ENCODE assay signal across 23 mouse cellular contexts in the genomic region with DNA sequence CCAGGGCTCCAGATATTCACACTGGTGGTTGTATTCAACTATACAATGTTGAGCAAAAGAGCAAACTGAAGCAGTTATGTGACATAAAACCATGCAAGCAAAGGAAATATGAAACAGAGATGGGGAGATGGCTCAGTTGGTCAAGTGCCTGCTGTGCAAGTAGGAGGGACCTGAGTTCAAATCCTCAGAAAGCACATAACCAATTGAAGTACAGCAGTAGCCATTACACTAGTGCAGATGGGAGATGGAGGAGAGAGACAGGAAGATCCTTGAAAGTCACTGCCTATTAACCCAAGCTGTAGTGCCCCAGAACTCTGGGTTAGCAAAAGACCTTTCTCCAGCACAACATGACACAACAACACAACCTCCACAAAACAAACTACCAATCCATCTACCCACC.
A peak's percentile ranks its signal among the peaks of the same experiment; 100 is the strongest.
DNase-seq lines count a peak whose midpoint lies in the region; ATAC-seq lines count a peak whose summit lies in the region.
"Had no signal": no experiment of that assay in that cellular context is flagged by ENCODE, and none has a peak within 500 bp of the region (broad histone marks: within the 10 kb centered on the region; RNA-seq: fewer than 3 reads in every experiment).

No protein-coding gene starts in this region.

- no peak overlapping the region for H3K4me2 ChIP-seq in forebrain, embryonic 15.5 days (replicated peaks)
- no peak overlapping the region for H3K4me2 ChIP-seq in kidney, embryonic 15.5 days
- H3K4me2 ChIP-seq in midbrain, embryonic 11.5 days: no peak overlapping the region
- no peak overlapping the region for H3K4me2 ChIP-seq in midbrain, embryonic 14.5 days (ENCODE audit: low read length)
- H3K4me2 ChIP-seq: embryonic facial prominence, embryonic 12.5 days; forebrain, embryonic 12.5 days had no signal

- H3K27me3 ChIP-seq in forebrain, embryonic 10.5 days (ENCODE audit: poor library complexity, severe bottlenecking): no peaks in the 10 kb centered on the region
- no peaks in the 10 kb centered on the region for H3K27me3 ChIP-seq in forebrain, embryonic 15.5 days
- H3K27me3 ChIP-seq in kidney, embryonic 15.5 days: no peaks in the 10 kb centered on the region
- no peaks in the 10 kb centered on the region for H3K27me3 ChIP-seq in midbrain, embryonic 11.5 days (ENCODE audit: control insufficient read depth, insufficient read depth, low read length)
- H3K27me3 ChIP-seq in midbrain, embryonic 14.5 days (ENCODE audit: control insufficient read depth, insufficient read depth, low read length): no peaks in the 10 kb centered on the region
- H3K27me3 ChIP-seq: CH12.LX; embryonic facial prominence, embryonic 12.5 days; Patski had no signal

- H3K36me3 ChIP-seq in forebrain, embryonic 10.5 days (replicated peaks): no peaks in the 10 kb centered on the region
- H3K36me3 ChIP-seq in forebrain, embryonic 15.5 days: no peaks in the 10 kb centered on the region
- no peaks in the 10 kb centered on the region for H3K36me3 ChIP-seq in kidney, embryonic 15.5 days
- no peaks in the 10 kb centered on the region for H3K36me3 ChIP-seq in midbrain, embryonic 11.5 days (ENCODE audit: control insufficient read depth, insufficient read depth, low read length)
- no peaks in the 10 kb centered on the region for H3K36me3 ChIP-seq in midbrain, embryonic 14.5 days (ENCODE audit: control insufficient read depth, insufficient read depth, low read length)
- H3K36me3 ChIP-seq: embryonic facial prominence, embryonic 10.5 days; embryonic facial prominence, embryonic 12.5 days; forebrain, embryonic 12.5 days; G1E had no signal

- no peaks in the 10 kb centered on the region for H3K9me3 ChIP-seq in forebrain, embryonic 10.5 days
- H3K9me3 ChIP-seq in forebrain, embryonic 15.5 days: no peaks in the 10 kb centered on the region
- no peaks in the 10 kb centered on the region for H3K9me3 ChIP-seq in kidney, embryonic 15.5 days (replicated peaks)
- H3K9me3 ChIP-seq in midbrain, embryonic 11.5 days (ENCODE audit: control insufficient read depth, low read length): no peaks in the 10 kb centered on the region
- H3K9me3 ChIP-seq in midbrain, embryonic 14.5 days (ENCODE audit: control insufficient read depth, low read length): no peaks in the 10 kb centered on the region
- H3K9me3 ChIP-seq: embryonic facial prominence, embryonic 10.5 days; embryonic facial prominence, embryonic 12.5 days; forebrain, embryonic 12.5 days had no signal

- H3K4me3 ChIP-seq in forebrain, embryonic 10.5 days: no peak overlapping the region
- no peak overlapping the region for H3K4me3 ChIP-seq in forebrain, embryonic 15.5 days
- no peak overlapping the region for H3K4me3 ChIP-seq in kidney, embryonic 15.5 days (replicated peaks)
- no peak overlapping the region for H3K4me3 ChIP-seq in midbrain, embryonic 11.5 days (ENCODE audit: low read depth, low read length)
- no peak overlapping the region for H3K4me3 ChIP-seq in midbrain, embryonic 14.5 days (replicated peaks; ENCODE audit: low read depth, low read length)
- H3K4me3 ChIP-seq: embryonic facial prominence, embryonic 10.5 days; embryonic facial prominence, embryonic 12.5 days; forebrain, embryonic 12.5 days had no signal

- no peak for ATAC-seq in forebrain, embryonic 15.5 days (replicated peaks)
- no peak for ATAC-seq in kidney, embryonic 15.5 days (replicated peaks; ENCODE audit: low FRiP score)
- ATAC-seq in midbrain, embryonic 11.5 days (ENCODE audit: low FRiP score): no peak
- no peak for ATAC-seq in midbrain, embryonic 14.5 days (ENCODE audit: low FRiP score, low TSS enrichment)
- ATAC-seq: activated CD4-positive, CD25-positive, alpha-beta regulatory T cell, adult 4 months; CD4-positive, CD25-positive, alpha-beta regulatory T cell, adult 4 months; Patski had no signal

- peaks cover 34% of the 10 kb centered on the region for H3K4me1 ChIP-seq in forebrain, embryonic 10.5 days
- H3K4me1 ChIP-seq in forebrain, embryonic 15.5 days: peaks cover 4% of the 10 kb centered on the region
- peaks cover 25% of the 10 kb centered on the region for H3K4me1 ChIP-seq in kidney, embryonic 15.5 days
- H3K4me1 ChIP-seq in midbrain, embryonic 11.5 days (ENCODE audit: control insufficient read depth, insufficient read depth, low read length): peaks cover 21% of the 10 kb centered on the region
- H3K4me1 ChIP-seq in midbrain, embryonic 14.5 days (ENCODE audit: control insufficient read depth, insufficient read depth, low read length): peaks cover 11% of the 10 kb centered on the region
- H3K4me1 ChIP-seq: embryonic facial prominence, embryonic 12.5 days had no signal

- no peak overlapping the region for H3K9ac ChIP-seq in forebrain, embryonic 15.5 days (replicated peaks)
- H3K9ac ChIP-seq in kidney, embryonic 15.5 days: no peak overlapping the region
- H3K9ac ChIP-seq in midbrain, embryonic 11.5 days (ENCODE audit: low read length): no peak overlapping the region
- H3K9ac ChIP-seq in midbrain, embryonic 14.5 days (replicated peaks; ENCODE audit: low read length): no peak overlapping the region
- H3K9ac ChIP-seq: embryonic facial prominence, embryonic 12.5 days; forebrain, embryonic 12.5 days; forebrain, postnatal 0 days had no signal

- peak overlapping the region; percentile 13; the same call in 1 of the 2 replicates for H3K27ac ChIP-seq in forebrain, embryonic 10.5 days
- H3K27ac ChIP-seq in forebrain, embryonic 15.5 days (replicated peaks): no peak overlapping the region
- 0 out of 2 replicates have a peak overlapping the region, but pooled peaks have one; percentile 18 for H3K27ac ChIP-seq in kidney, embryonic 15.5 days
- H3K27ac ChIP-seq in midbrain, embryonic 11.5 days (ENCODE audit: low read depth, low read length): no peak overlapping the region
- H3K27ac ChIP-seq in midbrain, embryonic 14.5 days (replicated peaks; ENCODE audit: low read depth, low read length): no peak overlapping the region
- H3K27ac ChIP-seq: embryonic facial prominence, embryonic 12.5 days; forebrain, embryonic 12.5 days had no signal

- DNase-seq in forebrain, embryonic 10.5 days (ENCODE audit: extremely low spot score, low spot score): no peak
- DNase-seq in kidney, postnatal 25 days: no peak
- peak; percentile 90 for DNase-seq in midbrain, embryonic 11.5 days (ENCODE audit: low spot score, missing footprints)
- no peak for DNase-seq in midbrain, embryonic 14.5 days
- DNase-seq: adrenal gland, adult 8-10 months; adrenal gland, postnatal 14 days; B cell, adult 2 months; cerebellum, adult 11-12 months; cerebellum, adult 2 months; cerebellum, adult 9-10 months; cerebellum, postnatal 10 days; cerebellum, postnatal 25 days; forebrain, postnatal 0 days had no signal

Comparison
In these comparisons a context has a peak if more than half of its experiments do, and no peak if none do; other contexts are left out.
1. H3K27ac ChIP-seq: peak in forebrain, embryonic 10.5 days (single experiment) and kidney, embryonic 15.5 days (single experiment); none in forebrain, embryonic 15.5 days (single experiment), midbrain, embryonic 11.5 days (single experiment) and midbrain, embryonic 14.5 days (single experiment).